Mouse (Mus musculus): ENCODE measurements around the gene Hist1h4b. TPM values are rescaled to one million over a fixed set of nuclear protein-coding genes. Genes with fewer than 3 reads are reported as not detected.

The Hist1h4b gene
- total RNA-seq (2023): 196 and 310 TPM in 2 replicates

GRCm38 (mm10) chr13:23756790-23757189 lies at the start of gene Hist1h4b:
TSS of gene Hist1h4b (plus strand) at chr13:23757013.

GRCm38 (mm10) chr13:23710374-23711089 lies 46.3 kb upstream of the Hist1h4b start, which contains the start of gene Hfe:
TSS of gene Hfe (minus strand) at chr13:23710854.

GRCm38 (mm10) chr13:23738677-23739068 lies 18.1 kb upstream of the Hist1h4b start, which contains the start of gene Hist1h1c:
TSS of gene Hist1h1c (plus strand) at chr13:23738808.

GRCm38 (mm10) chr13:23745381-23746161 lies 11.2 kb upstream of the Hist1h4b start, which contains the start of gene Hist1h3c:
TSS of gene Hist1h3c (minus strand) at chr13:23745602.

GRCm38 (mm10) chr13:23746201-23747080 lies 10.4 kb upstream of the Hist1h4b start, which contains the start of gene Hist1h2bb:
TSS of gene Hist1h2bb (plus strand) at chr13:23746734.

GRCm38 (mm10) chr13:23750839-23751477 lies 5.9 kb upstream of the Hist1h4b start, which contains the start of gene Hist1h2ab:
TSS of gene Hist1h2ab (plus strand) at chr13:23751126.

GRCm38 (mm10) chr13:23752067-23752741 lies 4.6 kb upstream of the Hist1h4b start, which contains the start of gene Hist1h3b:
TSS of gene Hist1h3b (plus strand) at chr13:23752267.

GRCm38 (mm10) chr13:23760972-23761864 lies 4.4 kb downstream of the Hist1h4b start, which contains the start of gene Hist1h4a:
TSS of gene Hist1h4a (minus strand) at chr13:23761230.

GRCm38 (mm10) chr13:23761871-23762821 lies 5.3 kb downstream of the Hist1h4b start, which contains the start of gene Hist1h3a:
TSS of gene Hist1h3a (minus strand) at chr13:23762386.

GRCm38 (mm10) chr13:23763586-23764323 lies 6.9 kb downstream of the Hist1h4b start, which contains the start of gene Hist1h1a:
TSS of gene Hist1h1a (plus strand) at chr13:23763666.

GRCm38 (mm10) chr13:23769613-23770012 lies 12.8 kb downstream of the Hist1h4b start, which contains the start of gene Trim38:
TSS of gene Trim38 (plus strand) at chr13:23769913.

GRCm38 (mm10) chr13:23806422-23807052 lies 49.7 kb downstream of the Hist1h4b start, which contains the start of gene Slc17a2:
TSS of gene Slc17a2 (plus strand) at chr13:23806993.

Other genes starting within 250 kb of the Hist1h4b start
- gene Hist1h4h, start 226.0 kb upstream of the Hist1h4b start, total RNA-seq (2023): 492 and 1,085 TPM in 2 replicates
- gene Hist1h2af, start 223.1 kb upstream of the Hist1h4b start, total RNA-seq (2023): 675 and 802 TPM in 2 replicates
- gene Hist1h3g, start 221.6 kb upstream of the Hist1h4b start, total RNA-seq (2023): 96.3 and 179 TPM in 2 replicates
- gene Hist1h2bh, start 213.6 kb upstream of the Hist1h4b start, total RNA-seq (2023): 54.8 and 79.6 TPM in 2 replicates
- 164 and 316 TPM in 2 replicates for gene Hist1h3f, start 213.0 kb upstream of the Hist1h4b start, total RNA-seq (2023)
- 1,320 and 1,633 TPM in 2 replicates for gene Hist1h4f, start 205.4 kb upstream of the Hist1h4b start, total RNA-seq (2023)
- 65.0 and 74.8 TPM in 2 replicates for gene Hist1h1d, start 203.8 kb upstream of the Hist1h4b start, total RNA-seq (2023)
- 389 and 653 TPM in 2 replicates for gene Hist1h3e, start 194.6 kb upstream of the Hist1h4b start, total RNA-seq (2023)
- 112 and 128 TPM in 2 replicates for gene Hist1h2ae, start 185.8 kb upstream of the Hist1h4b start, total RNA-seq (2023)
- 877 and 1,185 TPM in 2 replicates for gene Hist1h2bg, start 185.6 kb upstream of the Hist1h4b start, total RNA-seq (2023)
- 501 and 811 TPM in 2 replicates for gene Hist1h2bf, start 182.8 kb upstream of the Hist1h4b start, total RNA-seq (2023)
- gene Hist1h2ad, start 182.6 kb upstream of the Hist1h4b start, total RNA-seq (2023): 41.5 and 76.0 TPM in 2 replicates
- 49.0 and 98.9 TPM in 2 replicates for gene Hist1h3d, start 181.2 kb upstream of the Hist1h4b start, total RNA-seq (2023)
- gene Hist1h4d, start 175.4 kb upstream of the Hist1h4b start, total RNA-seq (2023): 447 and 512 TPM in 2 replicates
- 59.1 and 80.7 TPM in 2 replicates for gene Hist1h2be, start 135.9 kb upstream of the Hist1h4b start, total RNA-seq (2023)
- gene Hist1h1e, start 134.5 kb upstream of the Hist1h4b start, total RNA-seq (2023): 628 and 671 TPM in 2 replicates
- 21.4 and 34.7 TPM in 2 replicates for gene Hist1h2ac, start 73.1 kb upstream of the Hist1h4b start, total RNA-seq (2023)
- 85.6 and 87.8 TPM in 2 replicates for gene Hist1h2bc, start 72.8 kb upstream of the Hist1h4b start, total RNA-seq (2023)
- 0.75 TPM in 1 of 2 replicates, not detected in the other for gene Hist1h1t, start 61.2 kb upstream of the Hist1h4b start, total RNA-seq (2023)
- 147 and 286 TPM in 2 replicates for gene Hist1h4c, start 58.6 kb upstream of the Hist1h4b start, total RNA-seq (2023)
- gene Hfe, start 46.2 kb upstream of the Hist1h4b start, total RNA-seq (2023): 2.0 and 2.2 TPM in 2 replicates
- gene Hist1h1c, start 18.2 kb upstream of the Hist1h4b start, total RNA-seq (2023): 1,418 and 1,573 TPM in 2 replicates
- 379 and 485 TPM in 2 replicates for gene Hist1h3c, start 11.4 kb upstream of the Hist1h4b start, total RNA-seq (2023)
- gene Hist1h2bb, start 10.3 kb upstream of the Hist1h4b start, total RNA-seq (2023): 566 and 573 TPM in 2 replicates
- 470 and 881 TPM in 2 replicates for gene Hist1h2ab, start 5.9 kb upstream of the Hist1h4b start, total RNA-seq (2023)
- 584 and 951 TPM in 2 replicates for gene Hist1h3b, start 4.7 kb upstream of the Hist1h4b start, total RNA-seq (2023)
- 278 and 356 TPM in 2 replicates for gene Hist1h4a, start 4.2 kb downstream of the Hist1h4b start, total RNA-seq (2023)
- 546 and 576 TPM in 2 replicates for gene Hist1h3a, start 5.4 kb downstream of the Hist1h4b start, total RNA-seq (2023)
- gene Hist1h1a, start 6.7 kb downstream of the Hist1h4b start, total RNA-seq (2023): 193 and 241 TPM in 2 replicates
- not detected in 2 replicates for gene Trim38, start 12.9 kb downstream of the Hist1h4b start, total RNA-seq (2023)
- gene Slc17a2, start 50.0 kb downstream of the Hist1h4b start, total RNA-seq (2023): not detected in 2 replicates
- gene Slc17a3, start 82.4 kb downstream of the Hist1h4b start, total RNA-seq (2023): not detected in 2 replicates
- not detected in 2 replicates for gene Slc17a1, start 110.7 kb downstream of the Hist1h4b start, total RNA-seq (2023)
- not detected in 2 replicates for gene Slc17a4, start 158.0 kb downstream of the Hist1h4b start, total RNA-seq (2023)
- gene Hist1h2ba, start 177.1 kb downstream of the Hist1h4b start, total RNA-seq (2023): not detected in 2 replicates
- not detected in 2 replicates for gene Hist1h2aa, start 177.4 kb downstream of the Hist1h4b start, total RNA-seq (2023)
- not detected in 2 replicates for gene Scgn, start 234.2 kb downstream of the Hist1h4b start, total RNA-seq (2023)

Data from neutrophil, adult 65 days (primary cell).